Mouse (Mus musculus) adrenal gland (tissue): ENCODE data around the gene Pla2g1b.

ENCODE experiments used
- intact Hi-C: fragments of 180-260 bp; cut with DNase I; formaldehyde crosslinking; loops from one replicate; pipeline ENCODE4 v1.15.1; 2025

The Pla2g1b gene

DNA sequence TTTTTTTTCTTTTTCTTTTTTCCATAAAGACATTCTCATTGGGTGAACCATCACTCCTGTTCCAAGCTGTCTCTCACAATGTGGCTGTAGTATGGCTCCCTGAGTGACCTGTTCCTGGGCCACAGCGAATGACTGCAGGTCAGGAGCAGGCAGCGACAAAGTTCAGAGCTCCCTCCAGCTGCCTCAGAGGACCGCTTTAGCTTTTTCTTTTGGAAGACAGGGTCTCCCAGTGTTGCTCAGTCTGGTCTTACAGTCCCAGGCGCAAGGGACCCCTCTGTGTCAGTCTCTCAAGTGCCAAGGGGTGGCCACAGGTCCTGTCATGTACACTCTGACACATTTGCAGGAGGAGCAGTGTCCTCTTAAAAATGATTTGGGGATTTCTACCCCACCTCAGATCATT lies 56.5 kb downstream of the Pla2g1b start:
- intact Hi-C loops, result no loop called here

DNA sequence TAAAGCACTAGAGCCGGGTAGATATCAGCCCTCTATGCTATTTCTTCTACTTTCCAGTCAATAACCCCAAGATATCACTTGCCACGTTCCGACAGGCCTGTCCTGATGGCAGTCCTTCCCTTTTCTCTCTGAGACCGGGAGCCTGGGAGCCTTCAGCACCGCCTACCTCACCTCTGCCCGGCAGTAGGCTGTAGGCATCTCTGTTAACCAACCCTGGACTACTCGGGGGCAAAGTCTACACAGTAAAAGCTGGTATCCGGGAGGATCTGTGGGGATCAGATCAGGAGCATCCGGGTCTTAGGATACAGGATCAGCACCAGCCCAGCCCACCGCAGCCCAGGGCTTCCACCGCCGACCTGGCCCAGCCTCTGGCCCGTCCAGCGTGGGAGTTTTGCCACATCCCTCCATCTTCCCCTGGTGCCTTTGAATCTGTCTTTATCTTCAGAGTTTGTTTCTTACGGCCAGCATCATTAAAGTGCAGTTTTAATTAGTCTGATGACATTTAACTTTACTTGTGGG lies 57.0 kb downstream of the Pla2g1b start:
- intact Hi-C loops, result no loop called here

DNA sequence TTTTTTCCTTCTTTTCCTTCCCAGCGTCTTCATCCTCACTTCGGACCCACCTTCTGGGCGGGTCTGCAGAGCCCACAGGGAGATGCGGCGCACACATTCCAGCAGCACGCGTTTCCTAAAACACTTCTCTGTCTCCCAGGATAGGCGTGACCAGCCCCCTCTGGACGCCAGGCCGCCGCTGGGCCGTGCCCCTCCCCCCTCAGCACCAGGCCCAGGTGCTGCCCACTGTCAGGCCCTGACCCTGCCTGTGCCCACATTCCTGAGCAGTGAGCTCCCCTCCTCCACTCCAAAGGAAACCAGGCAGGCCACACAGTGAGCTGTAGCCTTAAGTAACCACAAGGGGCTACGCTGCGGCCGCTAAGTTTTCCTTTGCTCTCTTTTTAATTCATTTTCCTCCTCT lies 57.9 kb downstream of the Pla2g1b start:
- intact Hi-C loops, result no loop called here
